Mouse (Mus musculus): ENCODE measurements at regions not wholly inside any gene's neighbourhood (a gene's known extent, or its start where the extent isn't known, plus 50 kb on each side); places are given as distances from the start of the nearest gene placed in this dataset.
A peak's percentile ranks its signal among the peaks of the same experiment; 100 is the strongest.

DNA sequence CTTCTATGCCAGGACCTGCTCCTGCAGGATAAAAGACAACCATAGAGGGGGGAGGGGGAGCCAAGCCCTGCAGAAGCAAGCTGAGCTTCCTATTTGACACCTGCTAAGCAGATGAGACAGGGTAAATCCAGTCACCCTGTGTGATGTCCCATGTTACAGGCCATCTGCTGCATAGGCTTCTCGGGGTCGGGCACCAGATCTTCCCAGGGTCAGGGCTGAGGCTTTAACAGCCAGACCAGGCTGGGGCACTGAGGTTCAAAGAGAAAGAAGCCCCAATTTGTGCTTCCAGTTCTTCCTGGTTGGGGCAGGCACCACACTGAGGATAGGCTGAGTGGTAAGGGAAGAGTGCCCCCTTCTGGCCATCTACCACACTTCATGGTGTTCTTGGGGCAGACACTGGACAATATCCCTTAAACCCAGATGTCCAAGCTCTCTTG, 332.5 kb downstream of the Prdm2 start:
- Histone ChIP-seq H3K27me3 (ENCODE audit: insufficient read depth, low read length) (no peaks in the 10 kb centered on the region), H3K4me2 (replicated peaks; ENCODE audit: low read depth, low read length) (no peak overlapping the region), H3K9ac (replicated peaks; ENCODE audit: low read length) (no peak overlapping the region), H3K4me1 (ENCODE audit: insufficient read depth, low read length) (no peaks in the 10 kb centered on the region), H3K4me3 (ENCODE audit: low read length) (no peak overlapping the region), H3K9me3 (ENCODE audit: low read length) (no peaks in the 10 kb centered on the region), H3K36me3 (ENCODE audit: insufficient read depth, low read length) (no peaks in the 10 kb centered on the region), H3K27ac (ENCODE audit: low read length) (no peak overlapping the region)
- 6% methylated on average over 2 of the region's 2 CpGs for WGBS
- ATAC-seq (ENCODE audit: low FRiP score, low TSS enrichment): peak; percentile 70; the same call in 1 of the 2 replicates

DNA sequence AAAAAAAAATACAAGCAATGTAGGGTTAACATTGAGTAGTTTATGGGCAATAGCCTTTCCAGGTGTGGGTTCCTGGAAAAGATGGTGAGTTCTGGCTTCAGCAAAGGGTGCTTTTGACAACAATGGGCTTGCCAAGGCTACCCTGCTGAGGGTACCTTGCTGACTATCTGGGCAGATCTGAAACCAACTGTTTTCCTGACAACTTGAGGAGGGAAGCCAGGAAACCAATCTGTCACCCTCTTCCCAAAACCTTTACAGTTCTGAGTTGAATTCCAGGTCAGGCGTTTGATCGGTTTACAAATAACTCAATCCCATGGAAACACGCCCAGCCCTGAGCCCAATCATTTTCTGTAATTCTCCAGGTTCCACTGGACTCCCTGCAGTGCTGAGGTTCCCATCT, 336.6 kb downstream of the Prdm2 start:
- no peaks in the 10 kb centered on the region for H3K4me1 ChIP-seq (ENCODE audit: insufficient read depth, low read length)
- H3K27ac ChIP-seq (ENCODE audit: low read length): no peak overlapping the region
- H3K9ac ChIP-seq (replicated peaks; ENCODE audit: low read length): no peak overlapping the region
- 89% methylated on average over 3 of the region's 3 CpGs for WGBS
- no peaks in the 10 kb centered on the region for H3K36me3 ChIP-seq (ENCODE audit: insufficient read depth, low read length)
- H3K27me3 ChIP-seq (ENCODE audit: insufficient read depth, low read length): no peaks in the 10 kb centered on the region
- no peaks in the 10 kb centered on the region for H3K9me3 ChIP-seq (ENCODE audit: low read length)
- H3K4me2 ChIP-seq (replicated peaks; ENCODE audit: low read depth, low read length): no peak overlapping the region
- H3K4me3 ChIP-seq (ENCODE audit: low read length): no peak overlapping the region
- no peak for ATAC-seq (ENCODE audit: low FRiP score, low TSS enrichment)

- no peaks in the 10 kb centered on the region for H3K36me3 ChIP-seq (ENCODE audit: insufficient read depth, low read length)
- 28% methylated on average over 5 of the region's 5 CpGs for WGBS
- ATAC-seq (ENCODE audit: low FRiP score, low TSS enrichment): no peak
- H3K9ac ChIP-seq (replicated peaks; ENCODE audit: low read length): no peak overlapping the region
- no peaks in the 10 kb centered on the region for H3K4me1 ChIP-seq (ENCODE audit: insufficient read depth, low read length)
- H3K4me2 ChIP-seq (replicated peaks; ENCODE audit: low read depth, low read length): no peak overlapping the region
- no peak overlapping the region for H3K27ac ChIP-seq (ENCODE audit: low read length)
- H3K4me3 ChIP-seq (ENCODE audit: low read length): no peak overlapping the region
- H3K9me3 ChIP-seq (ENCODE audit: low read length): no peaks in the 10 kb centered on the region
- H3K27me3 ChIP-seq (ENCODE audit: insufficient read depth, low read length): no peaks in the 10 kb centered on the region
Observed at GRCm38 (mm10) chr4:142875105-142875504, 337.7 kb downstream of the Prdm2 start.

GRCm38 (mm10) chr4:142866341-142866740, 346.5 kb downstream of the Prdm2 start:
- no peak for ATAC-seq (ENCODE audit: low FRiP score, low TSS enrichment)
- H3K36me3 ChIP-seq (ENCODE audit: insufficient read depth, low read length): no peaks in the 10 kb centered on the region
- no peak overlapping the region for H3K27ac ChIP-seq (ENCODE audit: low read length)
- H3K4me1 ChIP-seq (ENCODE audit: insufficient read depth, low read length): no peaks in the 10 kb centered on the region
- no peaks in the 10 kb centered on the region for H3K9me3 ChIP-seq (ENCODE audit: low read length)
- no peak overlapping the region for H3K4me2 ChIP-seq (replicated peaks; ENCODE audit: low read depth, low read length)
- H3K27me3 ChIP-seq (ENCODE audit: insufficient read depth, low read length): no peaks in the 10 kb centered on the region
- 85% methylated on average over 7 of the region's 7 CpGs for WGBS
- no peak overlapping the region for H3K4me3 ChIP-seq (ENCODE audit: low read length)
- no peak overlapping the region for H3K9ac ChIP-seq (replicated peaks; ENCODE audit: low read length)

DNA sequence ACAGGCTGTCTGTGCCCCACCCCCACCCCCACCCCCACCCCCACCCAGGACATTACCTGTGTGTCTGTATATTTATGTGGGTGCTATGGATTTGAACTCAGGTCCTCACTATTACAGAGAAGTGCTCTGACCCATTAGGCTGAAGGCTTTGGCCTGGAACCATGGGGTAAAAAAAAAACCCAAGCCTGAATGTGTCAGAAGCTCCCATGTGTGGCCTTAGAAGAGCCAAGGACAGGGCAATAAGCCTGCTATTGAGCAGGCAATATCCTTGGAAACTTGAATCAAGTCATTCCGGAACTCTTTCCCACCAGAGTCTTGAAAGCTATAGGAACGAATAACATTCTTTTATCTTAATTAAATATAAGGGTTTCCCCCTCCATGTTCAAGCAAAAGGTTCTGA, 347.2 kb downstream of the Prdm2 start:
- no peak for ATAC-seq (ENCODE audit: low FRiP score, low TSS enrichment)
- H3K4me3 ChIP-seq (ENCODE audit: low read length): no peak overlapping the region

GRCm38 (mm10) chr4:142863939-142864338, 348.9 kb downstream of the Prdm2 start:
- Histone ChIP-seq H3K36me3 (ENCODE audit: insufficient read depth, low read length) (no peaks in the 10 kb centered on the region), H3K4me1 (ENCODE audit: insufficient read depth, low read length) (no peaks in the 10 kb centered on the region), H3K9me3 (ENCODE audit: low read length) (no peaks in the 10 kb centered on the region), H3K27ac (ENCODE audit: low read length) (no peak overlapping the region), H3K27me3 (ENCODE audit: insufficient read depth, low read length) (no peaks in the 10 kb centered on the region), H3K9ac (replicated peaks; ENCODE audit: low read length) (no peak overlapping the region), H3K4me2 (replicated peaks; ENCODE audit: low read depth, low read length) (no peak overlapping the region), H3K4me3 (ENCODE audit: low read length) (no peak overlapping the region)
- 65% methylated on average over 5 of the region's 5 CpGs for WGBS
- ATAC-seq (ENCODE audit: low FRiP score, low TSS enrichment): no peak

More for the DNA sequence above, 347.2 kb downstream of the Prdm2 start:
- H3K27me3 ChIP-seq (ENCODE audit: insufficient read depth, low read length): no peaks in the 10 kb centered on the region
- no peak overlapping the region for H3K27ac ChIP-seq (ENCODE audit: low read length)
- 90% methylated on average over 2 of the region's 2 CpGs for WGBS
- H3K4me1 ChIP-seq (ENCODE audit: insufficient read depth, low read length): no peaks in the 10 kb centered on the region
- no peaks in the 10 kb centered on the region for H3K36me3 ChIP-seq (ENCODE audit: insufficient read depth, low read length)
- H3K9me3 ChIP-seq (ENCODE audit: low read length): no peaks in the 10 kb centered on the region
- no peak overlapping the region for H3K9ac ChIP-seq (replicated peaks; ENCODE audit: low read length)
- H3K4me2 ChIP-seq (replicated peaks; ENCODE audit: low read depth, low read length): no peak overlapping the region

GRCm38 (mm10) chr4:142860441-142860840, 352.4 kb downstream of the Prdm2 start:
- no peak overlapping the region for H3K4me2 ChIP-seq (replicated peaks; ENCODE audit: low read depth, low read length)
- no peak overlapping the region for H3K27ac ChIP-seq (ENCODE audit: low read length)
- no peaks in the 10 kb centered on the region for H3K9me3 ChIP-seq (ENCODE audit: low read length)
- H3K27me3 ChIP-seq (ENCODE audit: insufficient read depth, low read length): no peaks in the 10 kb centered on the region
- no peaks in the 10 kb centered on the region for H3K36me3 ChIP-seq (ENCODE audit: insufficient read depth, low read length)
- WGBS: 83% methylated on average over 3 of the region's 3 CpGs
- no peak overlapping the region for H3K4me3 ChIP-seq (ENCODE audit: low read length)
- H3K9ac ChIP-seq (replicated peaks; ENCODE audit: low read length): no peak overlapping the region
- no peaks in the 10 kb centered on the region for H3K4me1 ChIP-seq (ENCODE audit: insufficient read depth, low read length)
- no peak for ATAC-seq (ENCODE audit: low FRiP score, low TSS enrichment)

DNA sequence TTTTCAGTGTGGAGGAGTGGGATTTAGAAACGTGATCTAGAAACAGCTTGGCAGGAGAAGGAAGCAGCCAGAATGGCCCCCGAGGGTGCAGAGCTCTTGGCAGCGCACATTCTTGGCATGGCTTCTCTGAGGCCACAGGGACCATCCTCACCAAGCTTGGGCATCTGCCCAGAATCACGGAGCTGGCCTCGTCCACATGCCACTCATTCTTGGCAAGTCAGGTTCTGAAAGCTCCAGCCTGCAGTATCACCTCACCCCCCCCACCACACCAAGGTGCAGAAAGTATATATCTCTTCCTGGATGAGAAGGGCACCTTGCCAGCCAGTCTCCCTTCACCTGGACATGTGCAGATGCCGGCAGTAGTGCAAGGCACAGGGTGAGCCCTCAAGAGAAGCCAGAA, 356.2 kb downstream of the Prdm2 start:
- Histone ChIP-seq H3K4me2 (replicated peaks; ENCODE audit: low read depth, low read length) (no peak overlapping the region), H3K27ac (ENCODE audit: low read length) (no peak overlapping the region), H3K4me3 (ENCODE audit: low read length) (no peak overlapping the region), H3K9me3 (ENCODE audit: low read length) (no peaks in the 10 kb centered on the region), H3K4me1 (ENCODE audit: insufficient read depth, low read length) (no peaks in the 10 kb centered on the region), H3K27me3 (ENCODE audit: insufficient read depth, low read length) (no peaks in the 10 kb centered on the region), H3K9ac (replicated peaks; ENCODE audit: low read length) (no peak overlapping the region), H3K36me3 (ENCODE audit: insufficient read depth, low read length) (no peaks in the 10 kb centered on the region)
- ATAC-seq (ENCODE audit: low FRiP score, low TSS enrichment): no peak
- 50% methylated on average over 6 of the region's 6 CpGs for WGBS

- 91% methylated on average over 6 of the region's 6 CpGs for WGBS
- no peak overlapping the region for H3K27ac ChIP-seq (ENCODE audit: low read length)
Observed at GRCm38 (mm10) chr4:142855635-142856034, 357.2 kb downstream of the Prdm2 start.

DNA sequence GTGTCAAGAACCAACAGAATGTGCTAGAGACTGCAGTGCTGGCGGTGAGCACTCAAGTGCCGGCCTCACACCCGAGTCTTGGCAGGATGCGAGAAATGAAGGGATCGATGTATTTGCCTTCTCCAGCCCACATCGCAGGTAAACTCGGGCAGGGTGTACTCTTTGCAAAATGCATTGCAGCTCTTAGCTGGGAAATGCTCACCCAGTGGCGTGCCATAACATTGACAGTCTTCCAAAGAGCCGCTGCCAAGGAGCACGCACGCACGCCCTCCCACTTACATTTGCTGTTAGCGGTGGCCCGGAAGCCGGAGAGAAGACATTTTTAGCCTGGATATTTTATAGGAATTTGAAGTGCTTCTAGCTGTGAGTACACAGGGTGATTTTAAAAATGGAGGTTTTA, 358.9 kb downstream of the Prdm2 start:
- no peak overlapping the region for H3K9ac ChIP-seq (replicated peaks; ENCODE audit: low read length)
- no peak for ATAC-seq (ENCODE audit: low FRiP score, low TSS enrichment)
- no peaks in the 10 kb centered on the region for H3K4me1 ChIP-seq (ENCODE audit: insufficient read depth, low read length)
- no peaks in the 10 kb centered on the region for H3K27me3 ChIP-seq (ENCODE audit: insufficient read depth, low read length)
- H3K9me3 ChIP-seq (ENCODE audit: low read length): no peaks in the 10 kb centered on the region
- H3K36me3 ChIP-seq (ENCODE audit: insufficient read depth, low read length): no peaks in the 10 kb centered on the region
- H3K4me3 ChIP-seq (ENCODE audit: low read length): no peak overlapping the region
- H3K27ac ChIP-seq (ENCODE audit: low read length): no peak overlapping the region
- no peak overlapping the region for H3K4me2 ChIP-seq (replicated peaks; ENCODE audit: low read depth, low read length)
- 93% methylated on average over 15 of the region's 15 CpGs for WGBS

More at GRCm38 (mm10) chr4:142855635-142856034, 357.2 kb downstream of the Prdm2 start:
- no peak for ATAC-seq (ENCODE audit: low FRiP score, low TSS enrichment)
- Histone ChIP-seq H3K27me3 (ENCODE audit: insufficient read depth, low read length) (no peaks in the 10 kb centered on the region), H3K9me3 (ENCODE audit: low read length) (no peaks in the 10 kb centered on the region), H3K4me3 (ENCODE audit: low read length) (no peak overlapping the region), H3K36me3 (ENCODE audit: insufficient read depth, low read length) (no peaks in the 10 kb centered on the region), H3K4me2 (replicated peaks; ENCODE audit: low read depth, low read length) (no peak overlapping the region), H3K9ac (replicated peaks; ENCODE audit: low read length) (no peak overlapping the region), H3K4me1 (ENCODE audit: insufficient read depth, low read length) (no peaks in the 10 kb centered on the region)

Data from kidney, embryonic 16.5 days (tissue).